Mouse (Mus musculus): Measurements from ENCODE around the gene Gstt1.

Gene Gstt1

DNA sequence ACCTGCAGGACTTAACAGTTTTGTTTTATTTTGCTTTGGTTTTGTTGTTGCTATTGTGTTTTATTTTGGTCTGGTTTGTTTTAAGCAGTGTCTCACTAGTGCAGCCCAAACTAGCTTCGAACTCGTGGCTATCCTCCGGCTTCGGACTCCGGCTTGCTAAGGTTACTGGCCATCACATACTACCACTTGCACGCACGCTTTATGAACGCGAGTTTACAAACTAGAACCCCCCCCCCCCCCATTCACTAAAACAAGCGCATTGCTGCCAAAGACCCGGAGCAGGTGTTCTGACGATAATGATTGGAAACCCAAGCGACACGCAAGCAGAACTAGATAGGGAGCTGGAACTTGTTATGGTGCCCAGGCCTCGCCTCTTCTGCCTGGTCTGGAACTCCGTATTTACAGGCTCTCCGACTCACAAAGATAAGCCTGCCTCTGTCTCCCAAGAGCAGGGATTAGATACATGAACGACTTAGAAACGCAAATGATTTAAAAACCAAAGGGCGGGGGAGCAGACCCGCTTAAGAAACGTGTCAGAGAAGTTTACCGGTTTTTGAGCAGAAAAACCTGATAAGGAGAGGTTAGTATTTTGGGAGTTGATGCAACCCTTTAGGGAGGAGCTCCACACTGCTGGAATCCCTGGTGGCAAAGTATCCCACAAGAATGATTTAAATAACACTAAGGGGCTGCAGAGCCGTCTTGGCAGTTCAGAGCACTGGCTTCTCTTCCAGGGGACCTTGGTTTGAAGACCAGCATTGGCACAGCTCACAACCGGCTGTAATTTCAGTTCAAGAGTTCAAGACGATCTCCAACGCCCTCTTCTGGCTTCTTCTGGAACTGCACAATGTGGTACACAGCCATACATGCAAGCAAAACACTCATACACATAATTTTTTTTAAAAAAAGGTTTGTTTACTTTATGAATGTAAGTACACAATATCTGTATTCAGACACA is 33.6 kb downstream of the Gstt1 start:
- DNase-seq (ENCODE audit: low spot score in 2 of 2), result peak; percentile 59 to 74

DNA sequence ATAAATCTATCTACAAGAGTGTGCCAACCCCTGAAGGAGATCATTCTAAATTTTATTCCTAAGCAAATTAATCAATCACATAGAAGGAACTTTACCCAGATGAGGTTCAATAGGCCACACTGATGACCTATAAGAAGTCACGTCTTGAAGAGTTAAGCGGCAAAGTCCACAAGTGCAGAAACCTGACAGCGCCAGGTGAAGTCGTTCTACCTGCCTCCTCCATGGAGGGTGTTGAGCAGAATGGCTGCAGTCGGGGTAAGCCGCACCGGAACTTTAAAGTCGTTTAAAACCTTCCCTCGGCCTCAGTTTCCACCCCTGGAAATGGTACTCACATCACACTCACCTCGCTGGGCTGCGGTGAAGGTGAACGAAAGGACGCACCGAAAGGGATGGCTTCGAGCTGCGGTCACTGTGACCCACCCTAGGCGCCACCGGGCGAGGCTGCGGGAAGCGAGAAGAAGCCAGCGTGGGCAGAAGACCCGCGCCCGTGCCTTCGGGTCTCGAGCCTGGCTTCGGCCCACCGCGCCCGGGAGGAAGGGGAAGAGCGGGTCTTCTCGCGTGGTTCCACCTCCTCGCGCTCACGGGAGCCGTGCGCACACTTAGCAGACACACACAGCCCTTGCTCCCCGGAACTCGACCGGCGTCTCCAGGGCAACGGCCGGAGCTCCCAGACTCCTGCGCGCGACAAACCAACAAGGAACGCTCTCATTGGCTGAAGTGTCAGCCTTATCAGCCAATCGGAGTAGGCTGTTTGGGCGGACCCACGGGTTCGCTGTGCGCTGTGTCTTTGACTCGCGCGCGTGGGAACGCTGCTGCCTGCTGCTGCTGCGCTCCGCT is 34.5 kb downstream of the Gstt1 start, which contains the start of gene Cabin1:
Gene Cabin1 (minus strand): TSS at position 660 of the 837 bp plus-strand sequence.
- peak; percentile 97 to 98 for DNase-seq (ENCODE audit: low spot score in 2 of 2)

DNA sequence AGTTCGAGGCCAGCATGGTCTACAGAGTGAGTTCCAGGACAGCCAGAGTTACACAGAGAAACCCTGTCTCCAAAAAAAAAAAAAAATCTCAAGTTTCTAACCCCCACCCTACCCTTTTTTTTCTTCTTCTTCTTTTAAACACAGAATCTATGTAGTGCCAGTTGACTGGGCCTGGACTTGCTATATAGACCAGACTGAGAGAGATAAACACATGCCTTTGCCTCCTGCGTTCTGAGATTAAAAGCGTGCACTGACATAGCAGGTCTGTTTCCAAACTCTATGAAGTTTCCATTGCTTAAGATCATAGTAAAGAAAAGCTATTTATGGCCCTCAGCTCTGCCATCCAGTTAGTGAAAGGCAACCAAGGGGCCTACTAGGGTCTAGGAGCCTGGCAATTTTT is 36.0 kb downstream of the Gstt1 start:
- peak in 1 of 2 experiments; percentile 31 for DNase-seq (ENCODE audit: low spot score in 2 of 2)

DNA sequence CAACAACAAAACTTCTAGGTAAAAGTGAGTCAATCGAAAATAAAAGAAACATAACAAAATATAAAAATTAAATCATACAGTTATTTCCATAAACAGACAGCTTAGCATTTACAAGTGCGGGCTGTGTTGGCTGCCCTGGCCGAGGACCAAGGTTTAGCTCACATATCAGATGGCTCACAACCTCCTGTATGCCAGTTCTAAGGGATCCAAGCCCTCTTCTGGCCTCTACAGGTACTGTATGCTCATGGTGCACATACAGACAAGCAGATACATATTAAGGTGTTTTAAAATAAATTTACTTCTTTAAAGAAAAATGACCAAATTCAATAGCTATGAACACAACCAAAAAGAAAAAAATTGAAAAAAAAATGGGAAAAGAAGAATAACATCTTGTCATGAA is 38.1 kb downstream of the Gstt1 start:
- no peak for DNase-seq (ENCODE audit: low spot score in 2 of 2)

DNA sequence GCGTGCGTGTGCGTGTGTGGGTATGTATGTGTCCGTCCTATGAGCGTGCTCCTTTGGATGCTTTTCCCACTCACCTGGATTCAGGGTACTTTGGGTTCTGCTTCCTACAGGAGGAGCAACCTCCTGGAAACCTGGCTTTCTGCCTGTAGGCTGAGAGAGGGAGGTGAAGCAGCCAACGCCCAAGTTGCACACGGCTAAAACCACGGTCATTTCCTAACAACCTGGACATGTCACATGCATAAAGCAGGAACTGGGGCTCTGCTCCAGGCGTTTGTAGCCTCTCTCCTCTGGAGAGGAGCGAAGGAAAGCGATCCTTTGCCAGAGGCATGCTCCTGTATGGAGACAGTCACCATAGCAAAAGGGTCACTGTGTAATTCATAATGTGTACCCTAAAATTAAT is 41.7 kb downstream of the Gstt1 start:
- DNase-seq (ENCODE audit: low spot score in 2 of 2), result no peak

DNA sequence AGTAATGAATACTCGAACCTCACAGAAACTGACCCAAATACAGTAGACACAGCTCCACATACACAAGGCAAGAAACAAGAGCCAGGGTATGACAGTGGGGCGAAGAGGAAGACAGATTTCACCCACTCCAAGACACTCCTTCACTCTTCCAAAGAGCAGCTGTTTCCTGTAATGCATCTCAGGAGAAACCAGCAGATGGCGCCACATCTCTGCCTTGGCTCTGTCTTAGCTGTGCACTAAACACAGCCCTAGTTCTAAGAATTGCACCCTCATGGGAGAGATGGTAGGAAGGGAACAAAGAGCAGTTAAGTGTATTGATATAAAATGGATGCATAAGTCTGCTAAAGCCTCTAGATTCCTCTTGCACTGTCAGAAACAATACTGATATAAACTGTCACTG is 54.4 kb downstream of the Gstt1 start:
- DNase-seq (ENCODE audit: low spot score in 2 of 2), result peak; percentile 53 to 62

DNA sequence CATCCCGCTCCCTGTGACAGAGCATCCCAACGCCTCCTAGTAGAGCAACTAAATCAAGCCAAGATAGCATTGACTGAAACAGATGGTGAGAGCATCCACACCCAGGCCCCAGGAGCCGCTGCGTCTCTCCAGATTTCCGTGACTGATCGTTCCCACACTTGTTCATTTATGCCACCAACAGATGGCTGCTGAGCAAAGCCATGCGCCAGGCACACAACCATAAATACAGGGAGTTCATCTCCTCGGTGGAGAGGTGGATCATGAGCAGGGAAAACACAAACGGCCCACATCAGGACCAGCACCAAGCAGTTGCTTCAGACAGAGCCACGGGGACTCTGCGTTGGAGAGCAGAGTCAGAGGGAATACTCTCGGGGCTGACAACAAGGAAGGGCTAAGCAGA is 55.0 kb downstream of the Gstt1 start:
- DNase-seq (ENCODE audit: low spot score in 2 of 2), result no peak

DNA sequence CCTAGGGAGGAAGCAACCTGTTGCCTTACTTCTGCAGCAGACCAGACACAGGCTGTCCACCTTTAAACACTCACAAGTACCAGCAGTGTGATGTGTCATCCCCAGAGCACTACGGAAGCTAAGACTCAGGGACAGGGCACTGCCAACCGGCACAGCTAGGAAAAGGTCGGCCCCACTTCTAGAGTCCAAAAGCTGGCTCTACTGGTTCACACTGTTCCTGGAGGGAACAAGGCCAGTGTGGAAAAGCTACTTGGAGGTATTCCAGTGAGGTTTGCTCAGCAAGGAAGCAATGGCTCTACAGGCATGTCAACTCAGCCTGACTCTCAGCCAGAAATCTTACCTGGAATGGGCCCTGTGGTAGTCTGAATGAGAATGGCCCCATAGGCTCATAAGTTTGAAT is 57.5 kb downstream of the Gstt1 start:
- no peak for DNase-seq (ENCODE audit: low spot score in 2 of 2)

Measured in spleen, postnatal 36 days (tissue).